20 mouse cellular contexts compared by ENCODE assay signal in the genomic region with DNA sequence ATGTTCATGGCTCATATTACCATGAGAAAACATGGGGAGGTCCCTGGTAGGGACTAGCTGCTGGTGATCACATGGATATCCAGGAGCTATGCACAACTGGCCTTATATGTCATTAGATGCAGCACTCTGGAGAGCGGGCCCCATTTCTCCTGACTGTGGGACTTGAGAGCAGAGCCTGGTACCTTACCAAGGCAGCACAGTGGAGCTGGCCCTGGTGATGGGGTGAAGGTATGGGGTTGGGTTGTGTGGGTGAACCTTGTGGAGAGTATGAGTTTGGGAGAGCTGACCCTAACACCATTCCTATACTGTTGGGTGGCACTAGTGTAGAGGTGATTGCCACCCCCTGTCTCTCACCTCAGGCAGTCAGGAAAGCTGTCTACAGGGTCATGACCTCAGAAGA.
DNase-seq lines count a peak whose midpoint lies in the region; ATAC-seq lines count a peak whose summit lies in the region.
"Had no signal": no experiment of that assay in that cellular context is flagged by ENCODE, and none has a peak within 500 bp of the region (broad histone marks: within the 10 kb centered on the region; RNA-seq: fewer than 3 reads in every experiment).

No protein-coding gene starts in this region.

- ATAC-seq in forebrain, embryonic 11.5 days (replicated peaks; ENCODE audit: low FRiP score) = peak; percentile 15
- ATAC-seq in forebrain, embryonic 14.5 days = no peak
- ATAC-seq in hindbrain, embryonic 14.5 days (ENCODE audit: low FRiP score) = 0 out of 2 replicates have a peak, but pooled peaks have one; percentile 11
- no peak for ATAC-seq in hindbrain, embryonic 12.5 days (ENCODE audit: low FRiP score)
- ATAC-seq in embryonic facial prominence, embryonic 12.5 days (ENCODE audit: insufficient number of reproducible peaks, insufficient read depth, low FRiP score, low TSS enrichment) = peak; percentile 80; the same call in 1 of the 2 replicates
- 0 out of 2 replicates have a peak, but pooled peaks have one; percentile 11 for ATAC-seq in embryonic facial prominence, embryonic 15.5 days (ENCODE audit: insufficient number of reproducible peaks, low FRiP score, low TSS enrichment, low read depth)
- ATAC-seq: activated CD4-positive, CD25-positive, alpha-beta regulatory T cell, adult 4 months; forebrain, embryonic 16.5 days; intestine, embryonic 15.5 days; Patski had no signal

- H3K9me3 ChIP-seq in forebrain, embryonic 11.5 days (ENCODE audit: control insufficient read depth, low read length) = no peaks in the 10 kb centered on the region
- no peaks in the 10 kb centered on the region for H3K9me3 ChIP-seq in forebrain, embryonic 14.5 days (replicated peaks; ENCODE audit: control insufficient read depth, low read length)
- H3K9me3 ChIP-seq in hindbrain, embryonic 14.5 days (ENCODE audit: control insufficient read depth, low read length) = no peaks in the 10 kb centered on the region
- no peaks in the 10 kb centered on the region for H3K9me3 ChIP-seq in hindbrain, embryonic 12.5 days (replicated peaks)
- H3K9me3 ChIP-seq in embryonic facial prominence, embryonic 12.5 days = no peaks in the 10 kb centered on the region
- no peaks in the 10 kb centered on the region for H3K9me3 ChIP-seq in embryonic facial prominence, embryonic 15.5 days (replicated peaks)
- H3K9me3 ChIP-seq: forebrain, embryonic 10.5 days; heart, embryonic 15.5 days; hindbrain, embryonic 13.5 days; intestine, embryonic 15.5 days had no signal

- no peaks in the 10 kb centered on the region for H3K4me1 ChIP-seq in forebrain, embryonic 11.5 days (replicated peaks; ENCODE audit: control insufficient read depth, insufficient read depth, low read length)
- H3K4me1 ChIP-seq in forebrain, embryonic 14.5 days (ENCODE audit: control insufficient read depth, insufficient read depth, low read length) = no peaks in the 10 kb centered on the region
- H3K4me1 ChIP-seq in hindbrain, embryonic 14.5 days (replicated peaks; ENCODE audit: control insufficient read depth, insufficient read depth, low read length) = no peaks in the 10 kb centered on the region
- H3K4me1 ChIP-seq in hindbrain, embryonic 12.5 days = no peaks in the 10 kb centered on the region
- H3K4me1 ChIP-seq in embryonic facial prominence, embryonic 12.5 days = no peaks in the 10 kb centered on the region
- no peaks in the 10 kb centered on the region for H3K4me1 ChIP-seq in embryonic facial prominence, embryonic 15.5 days
- H3K4me1 ChIP-seq: forebrain, embryonic 10.5 days; heart, embryonic 15.5 days; hindbrain, embryonic 13.5 days; intestine, embryonic 15.5 days had no signal

- no peak overlapping the region for H3K27ac ChIP-seq in forebrain, embryonic 11.5 days (ENCODE audit: low read depth, low read length)
- H3K27ac ChIP-seq in forebrain, embryonic 14.5 days (ENCODE audit: low read depth, low read length) = no peak overlapping the region
- no peak overlapping the region for H3K27ac ChIP-seq in hindbrain, embryonic 14.5 days
- no peak overlapping the region for H3K27ac ChIP-seq in hindbrain, embryonic 12.5 days
- H3K27ac ChIP-seq in embryonic facial prominence, embryonic 12.5 days = no peak overlapping the region
- no peak overlapping the region for H3K27ac ChIP-seq in embryonic facial prominence, embryonic 15.5 days (replicated peaks)
- H3K27ac ChIP-seq: forebrain, embryonic 10.5 days; heart, embryonic 15.5 days; hindbrain, embryonic 13.5 days; intestine, embryonic 15.5 days had no signal

- H3K4me3 ChIP-seq in forebrain, embryonic 11.5 days (ENCODE audit: low read depth, low read length) = no peak overlapping the region
- no peak overlapping the region for H3K4me3 ChIP-seq in forebrain, embryonic 14.5 days (ENCODE audit: low read depth, low read length)
- no peak overlapping the region for H3K4me3 ChIP-seq in hindbrain, embryonic 14.5 days (replicated peaks; ENCODE audit: low read length)
- no peak overlapping the region for H3K4me3 ChIP-seq in hindbrain, embryonic 12.5 days
- H3K4me3 ChIP-seq in embryonic facial prominence, embryonic 12.5 days = no peak overlapping the region
- no peak overlapping the region for H3K4me3 ChIP-seq in embryonic facial prominence, embryonic 15.5 days (replicated peaks)
- H3K4me3 ChIP-seq: erythroblast, embryonic 14.5 days; forebrain, embryonic 10.5 days; heart, embryonic 15.5 days; hindbrain, embryonic 13.5 days; intestine, embryonic 15.5 days had no signal

- DNase-seq in forebrain, embryonic 11.5 days (ENCODE audit: low spot score) = no peak
- DNase-seq in forebrain, embryonic 14.5 days (ENCODE audit: low spot score) = no peak
- no peak for DNase-seq in hindbrain, embryonic 14.5 days (ENCODE audit: low spot score)
- DNase-seq: adrenal gland, postnatal 14 days; cerebellum, adult 18-20 months; gastrocnemius, postnatal 14 days; heart, postnatal 14 days; kidney, adult 18-20 months had no signal

- H3K27me3 ChIP-seq in forebrain, embryonic 11.5 days (ENCODE audit: control insufficient read depth, insufficient read depth, low read length) = no peaks in the 10 kb centered on the region
- H3K27me3 ChIP-seq in forebrain, embryonic 14.5 days (replicated peaks; ENCODE audit: control insufficient read depth, insufficient read depth, low read length) = no peaks in the 10 kb centered on the region
- H3K27me3 ChIP-seq in hindbrain, embryonic 14.5 days (ENCODE audit: control insufficient read depth, insufficient read depth, low read length) = no peaks in the 10 kb centered on the region
- H3K27me3 ChIP-seq in hindbrain, embryonic 12.5 days = no peaks in the 10 kb centered on the region
- H3K27me3 ChIP-seq in embryonic facial prominence, embryonic 12.5 days = no peaks in the 10 kb centered on the region
- no peaks in the 10 kb centered on the region for H3K27me3 ChIP-seq in embryonic facial prominence, embryonic 15.5 days
- H3K27me3 ChIP-seq: CH12.LX; heart, embryonic 15.5 days; hindbrain, embryonic 13.5 days; intestine, embryonic 15.5 days; Patski had no signal

- WGBS in forebrain, embryonic 11.5 days = 95% methylated on average over 1 of the region's 1 CpGs
- WGBS in forebrain, embryonic 14.5 days = 96% methylated on average over 1 of the region's 1 CpGs
- WGBS in hindbrain, embryonic 14.5 days = 93% methylated on average over 1 of the region's 1 CpGs
- 85% methylated on average over 1 of the region's 1 CpGs for whole genome bisulfite sequencing in hindbrain, embryonic 12.5 days
- 90% methylated on average over 1 of the region's 1 CpGs for WGBS in embryonic facial prominence, embryonic 12.5 days
- WGBS in embryonic facial prominence, embryonic 15.5 days = 100% methylated on average over 1 of the region's 1 CpGs

- no peak overlapping the region for H3K9ac ChIP-seq in forebrain, embryonic 11.5 days (ENCODE audit: low read length)
- no peak overlapping the region for H3K9ac ChIP-seq in forebrain, embryonic 14.5 days (ENCODE audit: low read length)
- no peak overlapping the region for H3K9ac ChIP-seq in hindbrain, embryonic 14.5 days
- H3K9ac ChIP-seq in hindbrain, embryonic 12.5 days = no peak overlapping the region
- H3K9ac ChIP-seq in embryonic facial prominence, embryonic 12.5 days = no peak overlapping the region
- H3K9ac ChIP-seq in embryonic facial prominence, embryonic 15.5 days = no peak overlapping the region
- H3K9ac ChIP-seq: heart, embryonic 15.5 days; hindbrain, embryonic 13.5 days; intestine, embryonic 15.5 days had no signal

- no peaks in the 10 kb centered on the region for H3K36me3 ChIP-seq in forebrain, embryonic 11.5 days (ENCODE audit: control insufficient read depth, insufficient read depth, low read length)
- no peaks in the 10 kb centered on the region for H3K36me3 ChIP-seq in forebrain, embryonic 14.5 days (ENCODE audit: control insufficient read depth, insufficient read depth, low read length)
- H3K36me3 ChIP-seq in hindbrain, embryonic 14.5 days (replicated peaks; ENCODE audit: control insufficient read depth, insufficient read depth) = no peaks in the 10 kb centered on the region
- no peaks in the 10 kb centered on the region for H3K36me3 ChIP-seq in hindbrain, embryonic 12.5 days
- H3K36me3 ChIP-seq in embryonic facial prominence, embryonic 12.5 days = no peaks in the 10 kb centered on the region
- H3K36me3 ChIP-seq in embryonic facial prominence, embryonic 15.5 days = no peaks in the 10 kb centered on the region
- H3K36me3 ChIP-seq: forebrain, embryonic 10.5 days; heart, embryonic 15.5 days; hindbrain, embryonic 13.5 days; intestine, embryonic 15.5 days had no signal

- H3K4me2 ChIP-seq in forebrain, embryonic 11.5 days (ENCODE audit: low read depth, low read length, severe bottlenecking) = no peak overlapping the region
- no peak overlapping the region for H3K4me2 ChIP-seq in forebrain, embryonic 14.5 days (ENCODE audit: low read length)
- H3K4me2 ChIP-seq in hindbrain, embryonic 14.5 days (replicated peaks) = no peak overlapping the region
- H3K4me2 ChIP-seq in hindbrain, embryonic 12.5 days (replicated peaks) = no peak overlapping the region
- no peak overlapping the region for H3K4me2 ChIP-seq in embryonic facial prominence, embryonic 12.5 days (replicated peaks)
- H3K4me2 ChIP-seq in embryonic facial prominence, embryonic 15.5 days (replicated peaks) = no peak overlapping the region
- H3K4me2 ChIP-seq: heart, embryonic 15.5 days; hindbrain, embryonic 13.5 days; intestine, embryonic 15.5 days had no signal

Comparison
In these comparisons a context has a peak if more than half of its experiments do, and no peak if none do; other contexts are left out.
1. ATAC-seq: peak in forebrain, embryonic 11.5 days (single experiment), hindbrain, embryonic 14.5 days (single experiment), embryonic facial prominence, embryonic 12.5 days (single experiment) and embryonic facial prominence, embryonic 15.5 days (single experiment); none in forebrain, embryonic 14.5 days (single experiment) and hindbrain, embryonic 12.5 days (single experiment).